Mouse (Mus musculus) c-Kit-positive CD71-negative TER-119-negative erythroid progenitor cells, embryonic 14.5 days (primary cell): ENCODE measurements around the gene Fndc3a.

Experiments used
- DNase-seq: peaks from one replicate; pipeline ENCODE4 v3.0.0-alpha.2; 2013; ENCODE audit warnings: low read depth

Gene Fndc3a

DNA sequence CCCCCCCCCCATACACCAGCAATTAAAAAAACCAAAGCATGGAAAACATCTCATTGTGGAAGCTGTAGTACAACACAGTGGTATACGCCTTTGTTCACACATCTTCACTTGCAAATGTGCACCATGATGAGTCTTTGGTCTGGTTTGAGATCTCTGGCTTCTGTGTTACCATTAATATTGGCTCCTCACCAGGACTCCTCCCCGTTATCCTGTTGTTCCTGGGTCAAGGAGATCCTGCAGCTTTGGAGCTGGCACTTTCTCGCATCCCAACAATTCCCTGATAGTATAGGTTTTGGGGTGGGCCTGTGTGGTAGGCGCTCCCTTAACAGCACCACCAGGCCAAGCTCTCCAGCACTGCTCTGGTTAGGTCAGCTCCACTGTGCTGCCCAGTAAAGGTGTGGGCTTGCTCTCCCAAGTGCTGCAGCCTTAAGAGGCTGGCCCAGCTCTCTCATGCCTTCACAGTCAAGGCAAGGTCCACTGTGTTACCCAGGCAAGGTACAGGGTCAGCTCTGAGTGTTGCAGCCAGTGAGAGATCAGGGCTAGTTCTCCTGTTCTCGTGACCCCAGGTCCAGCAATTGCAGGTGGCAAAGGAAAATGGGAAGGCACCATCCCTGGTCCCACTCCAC, 173.3 kb downstream of the Fndc3a start:
- DNase-seq: no peak

DNA sequence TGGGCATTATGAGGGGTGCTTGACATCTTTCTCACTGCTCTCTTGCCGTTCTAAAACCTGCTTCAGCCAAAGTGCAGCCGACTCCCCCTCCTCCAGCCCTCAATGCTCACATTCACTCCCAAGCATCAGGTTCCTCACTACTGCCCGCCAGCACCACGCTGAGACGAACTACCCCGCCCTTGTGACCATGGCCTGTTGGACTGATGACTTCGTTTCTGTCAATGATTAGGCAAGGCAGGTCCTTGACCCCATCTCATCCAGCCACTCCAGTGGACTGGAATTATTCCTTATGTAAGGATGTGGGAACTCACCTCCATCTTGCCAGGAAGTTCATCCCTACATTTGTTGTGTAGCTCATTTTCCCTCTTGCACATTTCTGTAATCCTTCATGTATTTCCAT, 175.9 kb downstream of the Fndc3a start:
- DNase-seq: no peak

DNA sequence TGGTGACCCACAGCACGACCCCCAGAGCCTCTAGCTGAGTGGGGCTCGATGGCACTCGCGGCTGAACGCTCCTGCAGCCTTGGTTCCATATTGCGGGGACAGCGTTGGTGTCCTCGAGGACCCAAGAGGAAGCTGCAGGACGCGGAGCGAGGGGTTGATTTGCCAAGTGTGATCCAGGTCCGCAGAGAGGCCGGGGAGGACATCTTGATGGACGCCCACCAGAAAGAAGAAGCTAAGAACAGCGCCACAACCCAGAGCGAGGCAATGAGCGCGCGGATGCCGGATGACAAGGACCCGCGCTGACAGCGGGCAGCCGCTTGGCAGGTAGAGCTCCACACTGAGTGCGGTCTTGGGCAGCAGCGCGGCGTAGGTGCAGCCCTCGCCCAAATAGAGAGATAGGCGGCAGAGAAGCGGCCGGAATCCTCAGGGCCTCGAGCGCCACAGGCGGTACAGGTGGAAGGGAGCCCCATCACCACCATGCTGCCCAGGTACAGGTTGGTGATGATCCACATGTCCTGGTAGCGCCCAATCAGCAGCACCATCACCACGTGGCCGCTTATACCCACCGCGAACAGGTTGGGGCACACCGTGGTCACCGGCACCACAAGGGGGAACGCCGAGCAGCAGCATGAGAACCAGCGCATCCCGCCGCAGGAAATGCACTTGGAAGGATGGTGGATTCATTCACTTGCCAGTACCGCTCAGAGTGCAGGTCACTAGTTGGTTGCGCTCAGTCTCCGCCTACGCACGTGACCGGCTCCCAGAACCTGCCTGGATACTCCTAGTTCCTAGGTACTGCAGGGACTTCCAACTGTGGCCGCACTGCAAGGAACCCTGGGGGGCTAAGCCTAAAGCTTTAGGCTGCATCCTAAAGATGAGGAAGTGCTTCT, 177.5 kb downstream of the Fndc3a start:
- DNase-seq: no peak

DNA sequence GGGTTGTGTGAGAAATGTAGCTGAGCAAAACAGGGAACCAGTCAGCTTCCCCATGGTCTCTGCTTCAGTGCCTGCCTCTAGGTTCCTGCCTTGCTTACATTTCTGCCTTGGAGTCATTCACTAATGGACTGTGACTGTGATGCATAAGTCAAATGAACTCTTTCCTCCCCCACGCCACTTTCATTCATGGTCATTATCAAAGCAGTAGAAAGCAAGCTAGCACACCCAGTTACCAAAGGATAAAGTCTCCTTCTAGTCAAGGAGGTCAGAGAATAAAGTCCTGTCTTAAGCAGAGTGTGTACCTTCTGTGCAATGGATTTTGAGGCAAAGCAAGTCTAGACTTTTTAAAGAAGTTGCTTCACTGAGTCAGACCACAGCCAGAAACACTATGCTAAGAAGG, 182.7 kb downstream of the Fndc3a start:
- DNase-seq: no peak

DNA sequence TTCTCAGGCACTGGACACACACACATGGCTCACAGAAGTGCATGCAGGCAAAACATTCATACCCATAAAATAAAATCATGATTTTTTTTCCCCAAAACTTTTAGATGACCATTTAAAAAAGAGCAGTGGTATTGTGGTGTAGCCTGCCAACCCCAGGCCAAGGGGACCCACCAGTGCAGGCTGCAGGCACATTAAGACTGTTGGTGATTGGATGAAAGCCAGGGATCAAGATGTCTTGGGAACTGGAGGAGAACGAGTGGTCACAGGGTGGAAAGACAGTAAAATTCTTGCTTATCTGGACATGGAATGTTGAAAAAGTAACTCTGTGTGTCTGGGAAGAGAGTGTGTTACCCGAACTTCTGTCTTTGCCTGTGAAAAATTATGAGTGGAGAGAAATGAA, 190.2 kb downstream of the Fndc3a start:
- no peak for DNase-seq

DNA sequence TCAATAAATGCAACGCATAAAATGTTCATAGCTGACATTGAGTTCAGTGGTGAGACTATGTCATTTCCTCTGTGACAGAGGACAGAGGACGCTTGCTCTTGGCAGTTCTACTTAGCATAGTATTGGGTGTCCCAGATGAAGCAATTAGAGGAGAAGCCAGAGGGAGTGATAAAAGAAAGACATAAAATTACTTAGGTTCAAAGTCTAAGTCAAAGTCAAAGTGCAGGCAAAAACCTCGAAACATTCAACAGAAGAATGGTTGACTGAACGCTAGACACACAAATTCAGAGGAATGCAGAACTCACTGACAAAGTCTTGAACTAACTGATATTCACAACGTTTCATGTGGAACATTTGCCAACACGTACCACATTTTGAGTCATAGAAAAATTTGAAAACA, 191.0 kb downstream of the Fndc3a start:
- no peak for DNase-seq

DNA sequence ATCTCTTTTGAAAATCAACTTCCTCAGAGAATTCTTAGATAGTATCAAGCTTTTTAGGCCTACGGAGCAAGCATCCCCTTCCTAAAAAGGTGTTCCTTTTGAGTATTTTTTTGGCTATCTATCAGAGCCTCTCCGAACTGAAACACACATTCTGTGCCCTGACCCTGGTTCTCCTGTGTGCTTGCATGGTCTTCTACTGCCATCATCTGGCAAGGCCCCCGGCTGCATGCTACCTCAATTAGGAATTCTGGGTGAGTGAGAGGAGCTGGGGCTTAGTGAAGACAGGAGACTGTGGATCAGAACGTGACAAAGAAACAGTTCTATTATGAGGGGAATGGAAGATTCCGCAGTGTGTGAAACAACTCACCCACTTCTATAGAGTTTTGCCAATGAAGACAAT, 193.4 kb downstream of the Fndc3a start:
- no peak for DNase-seq

DNA sequence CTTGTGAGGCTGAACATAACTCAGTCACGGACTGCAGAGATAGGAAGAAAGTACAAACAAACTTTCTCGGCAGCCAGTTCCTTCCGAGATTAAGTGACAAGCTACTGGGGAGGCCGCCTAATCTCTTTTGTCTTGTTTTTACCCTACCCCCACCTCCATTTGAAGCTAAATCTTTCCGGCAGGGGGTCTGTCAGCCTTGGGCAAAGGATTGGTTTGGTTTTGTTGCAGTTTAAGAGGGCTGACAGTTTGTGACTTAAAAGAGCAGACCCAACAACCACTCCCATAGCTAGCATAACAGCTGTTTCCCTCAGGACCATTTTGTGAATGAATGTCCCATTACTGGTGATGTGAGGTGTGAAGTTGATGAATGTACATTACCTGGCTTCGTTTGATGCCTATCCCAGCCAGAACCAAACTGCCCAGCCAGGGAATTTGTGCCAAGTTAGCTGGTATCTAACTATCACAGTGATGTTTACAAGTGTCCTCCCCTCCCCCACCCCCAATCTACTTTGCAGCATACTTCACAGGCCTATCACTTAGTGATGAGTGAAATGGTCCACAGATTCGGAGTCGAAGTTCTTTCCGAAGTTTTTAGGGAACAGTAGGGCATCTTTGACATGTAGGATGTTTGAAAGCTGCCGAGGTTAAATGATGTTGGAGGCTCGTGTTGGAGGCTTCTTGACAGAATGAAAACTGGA, 202.9 kb downstream of the Fndc3a start:
- no peak for DNase-seq

DNA sequence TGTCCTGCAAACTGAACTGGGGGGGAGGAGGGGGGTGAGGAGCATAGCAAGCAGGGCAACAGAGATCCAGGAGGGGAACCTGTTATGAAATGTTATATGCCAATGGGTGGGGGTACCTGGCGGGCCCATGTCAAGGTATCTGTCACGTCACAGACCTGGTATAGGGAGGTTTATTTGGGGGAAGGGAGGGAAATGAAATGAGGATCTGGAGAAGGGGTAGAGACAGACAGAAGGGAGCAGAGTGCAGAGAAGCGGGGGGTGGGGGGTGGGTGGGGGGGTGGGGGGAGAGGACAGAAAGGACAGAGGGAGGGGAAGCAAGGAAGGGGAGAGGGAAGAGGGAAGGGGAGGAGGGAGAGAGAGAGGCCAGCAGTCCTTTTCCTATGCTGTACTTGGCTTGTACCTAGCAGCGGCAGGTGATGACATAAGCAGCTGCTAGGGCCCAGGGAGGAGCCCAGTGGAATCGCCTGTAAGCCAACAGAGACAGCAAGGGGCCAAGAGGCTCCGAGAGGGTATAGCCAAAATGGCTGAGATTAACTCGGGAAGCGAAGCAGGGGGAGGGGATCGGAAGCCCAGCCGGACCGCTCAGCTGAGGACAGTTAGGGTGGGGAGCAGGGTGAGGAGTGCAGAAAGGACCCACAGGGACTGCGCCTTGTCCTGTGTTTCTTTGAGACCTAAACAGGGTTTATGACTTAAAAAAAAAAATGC, 203.6 kb downstream of the Fndc3a start:
- DNase-seq: no peak

DNA sequence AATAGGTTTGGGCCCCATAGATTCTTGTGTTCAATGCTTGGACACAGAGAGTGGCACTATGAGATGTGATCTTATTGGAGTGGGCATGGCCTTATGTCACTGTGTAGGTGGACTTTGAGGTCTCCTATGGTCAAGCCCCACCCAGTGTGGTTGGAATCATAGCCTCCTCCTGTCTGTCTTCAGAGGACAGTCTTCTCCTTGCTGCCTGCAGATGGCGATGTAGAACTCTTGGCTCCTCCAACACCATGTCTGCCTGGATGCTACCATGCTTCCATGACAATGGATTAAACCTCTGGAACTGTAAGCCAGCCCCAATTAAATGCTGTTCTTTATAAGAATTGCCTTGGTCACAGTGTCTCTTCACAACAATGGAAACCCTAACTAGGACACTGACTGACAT, 204.8 kb downstream of the Fndc3a start:
- no peak for DNase-seq

DNA sequence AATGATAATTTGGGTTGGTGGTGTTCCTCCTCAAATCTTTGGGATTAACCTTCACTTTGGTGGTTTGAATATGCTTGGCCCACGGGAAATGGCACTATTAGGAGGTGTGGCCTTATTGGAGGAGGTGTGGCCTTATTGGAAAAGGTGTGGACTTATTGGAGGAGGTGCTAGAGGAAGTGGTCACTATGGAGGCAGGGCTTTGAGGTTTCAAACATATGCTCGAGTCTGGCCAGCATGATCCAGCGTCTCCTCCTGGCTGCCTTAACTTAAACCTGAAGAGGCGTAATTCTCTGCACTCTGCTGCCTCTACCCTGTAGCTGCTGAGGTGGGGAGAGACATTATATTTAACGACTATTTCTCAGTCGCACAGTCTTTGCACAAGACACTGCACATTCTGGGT, 206.6 kb downstream of the Fndc3a start:
- no peak for DNase-seq

DNA sequence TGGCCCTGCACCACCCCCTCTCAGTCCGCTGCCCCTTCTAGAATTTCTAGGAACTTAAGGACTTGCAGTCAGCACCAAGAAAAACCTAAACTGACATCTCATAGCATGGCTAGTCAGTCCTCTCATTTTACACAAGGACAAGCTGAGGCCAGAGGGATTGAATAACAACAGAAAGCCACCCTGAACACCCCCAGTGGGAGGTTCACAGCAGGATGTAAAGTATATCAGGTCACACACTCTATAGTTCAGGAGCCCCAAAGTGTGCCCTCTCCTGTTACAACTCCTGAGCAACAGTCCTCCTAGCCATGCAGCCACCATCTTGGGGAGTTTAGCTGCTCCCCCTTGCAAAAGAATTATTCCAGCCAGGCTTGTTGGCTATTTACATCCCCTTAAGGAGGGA, 216.0 kb downstream of the Fndc3a start:
- no peak for DNase-seq

DNA sequence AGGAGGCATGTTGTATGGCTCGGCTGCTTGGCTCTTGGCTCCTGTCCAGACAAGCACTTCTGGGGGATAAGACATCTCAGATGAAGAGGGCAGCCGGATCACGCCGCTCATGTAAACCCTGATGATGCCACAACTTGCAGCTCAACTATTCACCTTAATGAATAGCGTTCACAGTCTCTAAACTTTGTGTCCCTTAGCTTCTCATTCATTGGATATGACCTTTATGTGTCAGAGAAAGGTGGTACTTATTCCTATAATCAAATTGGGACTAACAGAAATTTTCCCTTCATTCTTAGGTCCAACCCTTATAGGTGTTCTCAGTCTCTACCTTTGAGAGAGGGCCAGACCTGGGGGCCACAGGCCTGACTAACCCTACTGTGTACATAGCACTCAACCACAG, 218.1 kb downstream of the Fndc3a start, which contains the start of gene Gm9195:
Gm9195 (minus strand) TSS at position 101 of the 400 bp plus-strand sequence.
- no peak for DNase-seq

DNA sequence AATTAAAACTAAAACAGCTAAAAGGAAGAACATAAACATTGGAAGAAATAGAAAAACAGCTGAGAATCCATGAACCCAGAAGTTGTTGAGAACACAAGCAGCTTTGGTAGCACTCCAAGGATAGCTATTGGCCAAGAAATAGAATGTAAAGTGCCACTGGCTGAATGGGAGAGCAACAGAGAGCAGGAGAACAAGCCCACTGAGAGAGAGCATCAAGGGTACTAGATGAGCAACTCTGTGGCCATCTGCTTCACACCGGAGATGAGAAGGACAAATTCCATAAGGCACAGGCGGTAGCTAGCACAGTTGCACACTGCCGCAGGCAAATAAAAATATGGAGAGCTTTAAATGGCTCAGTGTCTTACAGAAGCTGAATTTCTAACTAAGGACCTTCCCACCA, 219.4 kb downstream of the Fndc3a start:
- DNase-seq: no peak
